Mouse (Mus musculus): ENCODE data around the gene Bcl11a.

GRCm38 (mm10) chr11:24081016-24081686, 3.3 kb downstream of the Bcl11a start:
- TF ChIP-seq FLI1 (IDR thresholded peaks at IDR 0.05; ENCODE audit: low read length), result no peak
- no peak for TF ChIP-seq GATA1 (IDR thresholded peaks at IDR 0.05; ENCODE audit: borderline replicate concordance, low read length)

Measured in megakaryocyte, embryonic 14.5 days (primary cell).